Mouse (Mus musculus) kidney, adult 2 months (tissue): ENCODE measurements around the gene Sgpp2.

Experiments
- CTCF ChIP-seq: fragments of 200-500 bp; conservative IDR thresholded peaks from 2 replicates; pipeline ENCODE4 v1.5.1; 2011; ENCODE audit warnings: low read depth, mild to moderate bottlenecking, control low read depth, low read length, moderate library complexity, mixed read lengths; ENCODE audit not compliant: insufficient read depth, insufficient read length
- POLR2A ChIP-seq: fragments of 200-500 bp; IDR thresholded peaks from one replicate; pipeline ENCODE4 v1.6.1; 2011; ENCODE audit warnings: low read depth, low read length, control low read depth

DNA sequence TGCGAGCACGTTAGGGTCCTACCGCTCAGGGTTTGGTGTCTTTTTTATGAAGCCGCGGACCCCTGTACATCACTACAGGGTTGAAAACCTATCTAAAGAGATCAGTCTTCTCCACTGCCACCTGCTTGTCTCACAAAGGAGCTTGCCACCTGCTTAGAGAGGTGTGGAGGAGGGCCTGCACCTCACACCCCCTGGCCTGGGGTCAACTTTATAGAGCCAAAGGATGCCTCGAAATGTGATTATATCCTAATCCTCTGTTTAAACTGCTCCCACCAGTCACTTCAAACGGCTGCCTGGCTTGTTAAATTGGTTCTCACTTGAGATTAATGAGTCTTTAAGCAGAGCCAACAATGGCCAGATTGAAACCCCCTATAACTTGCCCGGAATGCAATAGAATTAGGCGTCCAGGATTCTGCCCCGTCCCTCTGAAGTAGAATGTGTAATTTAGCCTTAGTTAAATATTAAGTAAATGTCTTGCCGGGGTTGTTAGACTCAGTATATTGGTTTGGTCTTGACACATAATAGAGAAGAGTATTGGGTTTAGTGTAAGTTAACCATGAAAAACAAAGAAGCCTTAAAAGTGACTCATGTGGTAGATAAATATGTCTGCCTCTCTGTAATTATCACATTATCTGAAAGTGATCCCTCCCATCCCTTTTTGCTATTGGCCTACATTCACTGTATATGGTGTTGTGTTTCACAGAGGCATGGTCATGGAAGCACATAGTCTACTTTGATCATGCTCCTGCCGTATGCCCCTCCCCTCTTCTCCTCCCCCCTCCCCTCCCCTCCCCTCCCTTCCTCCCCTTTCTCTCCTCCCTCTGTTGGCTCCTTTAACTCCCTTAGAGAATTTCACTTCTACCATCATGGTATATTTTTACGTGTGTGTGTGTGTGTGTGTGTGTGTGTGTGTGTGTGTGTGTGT lies 54.1 kb downstream of the Sgpp2 start:
- TF ChIP-seq CTCF: no peak
- no peak for TF ChIP-seq POLR2A
